Mouse (Mus musculus) layer of hippocampus, adult 18-20 months (tissue): Measurements from ENCODE around the gene Gm4869. TPM values are rescaled to one million over a fixed set of nuclear protein-coding genes. Genes with fewer than 3 reads are reported as not detected.
"Not testable (repeated sequence)": the region's sequence is repeated elsewhere in the genome, so short reads cannot be mapped to it uniquely, and the experiment has no call there.

Experiments used
- DNase-seq, 2 experiments: peaks; one replicate each; pipeline ENCODE4 v3.0.0; 2022; ENCODE audit warnings: low spot score in 2 of 2
- long read RNA-seq: library from polyadenylated mRNA; stranded (forward); transcript quantifications from one replicate; pipeline ENCODE4 v2.0.0, GENCODE M21; 2021
- total RNA-seq, 2 experiments: library from RNA; stranded (reverse); gene quantifications; 2 replicates each; pipeline ENCODE4 v1.2.3; 2021

Gene Gm4869
- total RNA-seq = not detected
- long read RNA-seq = 0 reads

DNA sequence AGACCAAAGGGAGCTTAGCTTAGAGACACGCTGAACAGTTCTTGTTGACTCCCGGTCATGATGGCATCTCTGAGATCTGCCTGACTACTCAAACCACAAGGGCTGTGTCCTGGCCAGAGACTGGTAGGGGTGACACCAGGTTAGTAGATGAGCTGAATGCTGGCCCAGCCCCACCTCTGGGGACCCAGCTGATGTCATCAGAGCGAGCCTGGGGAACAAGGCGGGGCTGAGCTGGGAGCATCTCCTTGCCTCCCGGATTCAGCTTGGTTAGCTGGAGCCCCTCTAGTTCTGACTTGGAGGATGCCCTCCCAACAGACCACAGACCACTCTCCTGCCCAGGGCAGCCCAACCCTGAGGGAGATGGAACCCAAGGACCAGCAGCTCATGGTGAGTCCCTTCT, at the start of gene Gm4869:
Gene Gm4869 (plus strand): TSS at position 301 of the 400 bp plus-strand sequence.
- DNase-seq = no peak

DNA sequence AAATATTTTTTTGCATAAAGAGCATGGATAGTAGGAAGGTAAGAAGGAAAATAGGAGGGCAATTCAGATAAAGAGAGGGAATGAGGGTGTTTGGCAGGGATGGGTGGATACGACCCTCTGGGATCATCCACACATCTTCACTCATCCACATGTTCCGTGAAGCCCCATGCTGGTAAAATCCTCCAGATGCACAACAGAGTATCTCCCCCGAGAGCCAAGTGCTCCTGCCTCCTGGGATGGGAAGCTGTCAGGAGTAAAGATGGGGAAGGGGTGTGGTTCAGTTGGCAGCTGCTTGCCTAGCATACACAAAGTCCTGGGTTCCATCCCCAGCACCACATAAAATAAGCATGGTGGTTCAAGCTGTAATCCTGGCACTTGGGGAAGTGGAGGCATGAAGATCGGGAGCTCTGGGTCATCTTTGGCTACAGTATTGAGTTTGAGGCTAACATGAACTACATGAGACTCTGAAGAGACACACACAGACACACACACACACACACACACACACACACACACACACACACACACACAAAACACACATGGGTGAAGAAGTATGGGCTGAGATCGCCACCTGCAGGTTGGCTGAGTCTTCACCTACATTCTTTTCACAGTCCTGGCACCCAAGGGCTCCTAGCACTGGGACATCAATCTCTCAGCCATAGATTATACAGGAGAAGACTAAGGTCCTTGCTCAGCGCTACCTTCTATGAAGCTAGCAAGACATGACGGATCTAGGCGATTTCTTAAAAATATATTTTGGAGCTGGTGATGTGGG, 49.1 kb upstream of the Gm4869 start:
- no peak for DNase-seq

- DNase-seq = no peak
Measured at GRCm38 (mm10) chr5:140402640-140403270, 42.7 kb upstream of the Gm4869 start.

DNA sequence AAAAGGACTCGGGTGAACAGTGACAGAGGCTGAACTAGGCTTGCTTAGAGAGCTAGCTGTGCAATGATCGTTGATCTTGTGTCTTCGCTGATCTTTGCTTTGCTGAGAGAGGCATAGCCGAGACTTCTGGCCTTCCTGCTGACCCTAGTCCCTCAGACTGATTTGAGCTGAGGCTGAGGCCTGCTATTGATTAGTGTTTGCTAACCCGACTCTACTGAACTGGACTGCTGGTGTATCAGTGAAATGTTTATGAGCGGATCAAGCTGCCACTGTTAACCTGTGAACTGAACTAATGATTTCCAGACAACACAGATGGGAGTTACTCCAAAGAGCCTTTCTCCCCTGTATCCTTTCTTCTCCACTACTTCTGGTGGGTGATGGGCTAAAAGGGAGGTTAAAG, 40.3 kb upstream of the Gm4869 start:
- DNase-seq = no peak

DNA sequence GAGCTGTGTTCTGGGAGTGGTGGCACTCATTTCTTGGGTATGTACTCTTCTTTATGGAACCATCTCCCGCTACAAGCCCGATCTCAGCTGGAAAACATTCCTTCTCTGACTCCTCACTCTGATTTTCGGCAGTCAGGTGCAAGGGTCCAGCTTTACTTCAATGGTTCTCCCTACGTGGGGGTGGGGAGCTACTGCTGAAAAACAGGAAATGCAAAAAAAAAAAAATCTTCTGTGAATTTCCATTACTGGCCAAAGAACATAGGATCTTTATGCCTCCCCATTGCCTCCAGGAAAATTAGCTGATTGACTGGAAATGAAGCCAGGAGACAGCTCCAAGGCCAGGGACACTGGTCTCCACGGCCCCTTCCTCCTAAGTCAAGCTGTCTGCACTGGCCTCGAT, 38.8 kb upstream of the Gm4869 start:
- no peak for DNase-seq

- no peak for DNase-seq
Measured at GRCm38 (mm10) chr5:140408801-140409200, 36.6 kb upstream of the Gm4869 start.

- peak; percentile 24 to 69 for DNase-seq
Measured at GRCm38 (mm10) chr5:140411339-140411738, 34.1 kb upstream of the Gm4869 start.

DNA sequence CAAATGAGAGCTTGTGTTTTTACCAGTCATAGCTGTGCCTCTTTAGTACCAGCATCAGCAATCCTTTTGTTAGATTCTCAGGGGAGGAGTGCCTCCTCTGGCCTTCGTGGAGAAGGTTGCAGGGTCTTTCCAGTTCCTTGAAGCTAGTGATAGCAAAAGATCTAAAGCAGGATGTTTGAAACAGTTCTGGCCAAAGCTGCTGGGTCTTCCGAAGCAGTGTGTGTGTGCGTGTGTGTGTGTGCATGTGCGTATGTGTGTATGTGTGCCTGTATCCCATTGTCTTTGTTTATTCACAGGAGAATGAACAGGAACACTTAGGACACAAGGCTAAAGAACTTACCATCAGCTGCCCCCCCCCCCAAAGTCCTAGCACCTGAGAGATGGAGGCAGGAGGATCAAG, 30.8 kb upstream of the Gm4869 start:
- DNase-seq = no peak

DNA sequence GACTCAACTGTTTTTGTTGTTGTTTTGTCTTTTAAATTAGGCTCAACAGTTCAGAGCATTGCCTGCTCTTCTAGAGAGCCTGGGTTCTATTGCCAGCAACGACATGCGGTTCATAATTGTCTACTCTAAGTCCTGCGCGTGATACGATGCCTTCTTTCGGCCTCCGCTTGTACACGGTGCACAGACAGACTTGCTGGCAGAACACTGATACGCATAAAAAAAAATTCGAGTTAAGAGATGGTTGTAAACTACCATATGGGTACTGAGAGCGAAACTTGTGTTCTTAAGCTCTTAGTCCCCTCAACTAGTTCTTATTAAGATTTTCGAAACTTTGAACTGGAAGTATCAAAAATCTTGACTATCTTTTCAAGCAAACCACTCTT, 27.3 kb upstream of the Gm4869 start:
- peak in 1 of 2 experiments; percentile 4 for DNase-seq

GRCm38 (mm10) chr5:140418489-140419441, 26.7 kb upstream of the Gm4869 start, which contains the start of gene Eif3b:
Eif3b (plus strand) TSS chr5:140419328.
- DNase-seq = peak; percentile 85 to 92

DNA sequence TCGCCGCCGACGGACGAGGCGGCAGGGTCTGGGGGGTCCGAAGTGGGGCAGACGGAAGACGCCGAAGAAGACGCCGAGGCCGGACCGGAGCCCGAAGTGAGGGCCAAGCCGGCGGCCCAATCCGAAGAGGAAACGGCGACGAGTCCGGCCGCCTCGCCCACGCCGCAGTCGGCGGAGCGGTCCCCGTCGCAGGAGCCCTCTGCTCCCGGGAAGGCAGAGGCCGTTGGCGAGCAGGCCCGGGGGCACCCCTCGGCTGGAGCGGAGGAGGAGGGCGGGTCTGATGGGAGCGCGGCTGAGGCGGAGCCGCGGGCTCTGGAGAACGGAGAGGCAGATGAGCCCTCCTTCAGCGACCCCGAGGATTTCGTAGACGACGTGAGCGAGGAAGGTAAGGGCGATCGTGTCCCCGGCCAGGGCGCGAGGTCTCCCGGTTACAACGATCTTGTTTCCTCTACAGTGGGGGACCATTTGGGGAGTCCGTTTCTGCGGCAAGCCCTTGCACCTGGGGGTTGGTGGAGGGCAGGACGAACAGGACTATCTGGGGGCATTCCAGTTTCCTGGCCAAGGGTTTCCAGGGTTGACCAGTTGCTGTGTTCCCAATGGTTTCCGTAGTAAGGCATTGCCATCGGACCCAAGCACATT, 25.9 kb upstream of the Gm4869 start:
- peak in 1 of 2 experiments; percentile 7 for DNase-seq

GRCm38 (mm10) chr5:140420616-140421015, 24.8 kb upstream of the Gm4869 start:
- DNase-seq = no peak

DNA sequence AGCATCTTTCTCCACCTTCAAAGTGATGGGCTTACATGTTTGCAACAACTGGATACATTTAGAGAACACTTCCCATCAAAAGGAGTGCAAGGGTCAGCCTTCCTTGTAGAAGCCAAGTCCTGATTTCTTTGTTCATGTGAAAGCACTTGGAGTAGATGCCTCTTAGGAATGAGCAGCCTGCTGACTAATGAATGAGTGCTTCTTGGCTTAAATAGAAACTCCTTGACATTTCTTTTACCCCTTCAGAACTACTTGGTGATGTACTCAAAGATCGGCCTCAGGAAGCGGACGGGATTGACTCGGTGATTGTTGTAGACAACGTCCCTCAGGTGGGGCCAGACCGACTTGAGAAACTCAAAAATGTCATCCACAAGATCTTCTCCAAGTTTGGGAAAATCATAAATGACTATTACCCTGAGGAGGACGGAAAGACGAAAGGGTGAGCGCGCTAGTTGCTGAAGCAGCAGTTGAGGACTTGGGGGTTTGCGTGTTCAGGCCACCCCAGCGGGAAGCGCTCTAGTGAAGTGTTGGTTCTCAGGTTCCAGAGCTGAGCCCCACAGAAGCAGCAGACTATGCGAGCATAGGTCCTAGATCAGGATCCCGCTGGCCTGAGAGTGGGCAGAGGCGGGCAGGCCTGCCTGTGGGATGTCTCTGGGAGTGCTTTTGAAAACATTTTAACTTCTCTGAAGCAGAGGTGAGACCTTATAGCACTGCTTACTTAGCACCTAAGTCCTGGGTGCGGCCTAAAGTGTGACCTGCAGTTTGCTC, 20.2 kb upstream of the Gm4869 start:
- no peak for DNase-seq

DNA sequence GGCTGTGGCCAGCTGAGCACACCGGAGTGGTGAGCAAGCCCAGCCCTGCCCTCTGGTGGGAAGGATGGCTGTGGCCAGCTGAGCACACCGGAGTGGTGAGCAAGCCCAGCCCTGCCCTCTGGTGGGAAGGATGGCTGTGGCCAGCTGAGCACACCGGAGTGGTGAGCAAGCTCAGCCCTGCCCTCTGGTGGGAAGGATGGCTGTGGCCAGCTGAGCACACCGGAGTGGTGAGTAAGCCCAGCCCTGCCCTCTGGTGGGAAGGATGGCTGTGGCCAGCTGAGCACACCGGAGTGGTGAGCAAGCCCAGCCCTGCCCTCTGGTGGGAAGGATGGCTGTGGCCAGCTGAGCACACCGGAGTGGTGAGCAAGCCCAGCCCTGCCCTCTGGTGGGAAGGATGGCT, 6.3 kb upstream of the Gm4869 start:
- DNase-seq = not testable (repeated sequence)

DNA sequence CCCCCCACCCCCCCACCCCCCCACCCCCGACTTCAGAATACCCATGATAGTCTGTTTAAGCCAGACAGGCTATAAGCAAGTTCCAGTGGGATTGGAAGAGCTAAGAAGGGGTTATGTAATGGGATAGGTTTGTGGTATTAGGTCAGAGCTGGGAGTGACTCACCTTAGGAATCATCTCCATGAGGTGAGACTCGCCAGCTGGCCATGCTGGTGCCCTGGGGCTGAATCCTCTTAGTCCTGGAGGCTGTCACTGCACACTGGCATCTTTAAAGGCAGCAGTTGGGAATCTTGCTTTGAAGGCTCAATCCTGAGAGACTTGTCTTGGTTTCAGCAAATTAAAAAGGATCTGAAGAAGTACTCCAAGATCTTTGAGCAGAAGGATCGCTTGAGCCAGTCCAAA, 4.0 kb upstream of the Gm4869 start:
- DNase-seq = no peak

- DNase-seq = no peak
Measured at GRCm38 (mm10) chr5:140444012-140444411, 1.4 kb upstream of the Gm4869 start.

DNA sequence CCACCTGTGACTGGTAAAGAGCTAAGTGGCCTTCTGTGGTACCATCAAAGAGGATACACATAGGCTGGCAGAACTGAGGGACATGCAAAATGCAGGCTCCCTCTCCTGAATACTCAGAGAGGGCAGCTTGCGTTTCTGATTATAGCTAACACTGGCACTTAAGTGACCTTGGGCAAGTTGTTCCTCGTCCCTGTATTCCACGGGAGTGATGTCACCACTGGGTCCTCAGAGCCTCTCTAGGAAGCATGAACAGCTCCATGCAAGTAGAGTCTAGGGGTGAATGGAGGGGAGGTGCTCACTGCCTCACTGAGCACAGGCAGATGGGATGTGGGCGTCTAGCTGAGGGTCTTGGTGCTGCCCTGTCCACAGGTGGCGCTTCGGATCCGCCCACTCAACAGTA, 609 bp downstream of the Gm4869 start:
- DNase-seq = no peak

DNA sequence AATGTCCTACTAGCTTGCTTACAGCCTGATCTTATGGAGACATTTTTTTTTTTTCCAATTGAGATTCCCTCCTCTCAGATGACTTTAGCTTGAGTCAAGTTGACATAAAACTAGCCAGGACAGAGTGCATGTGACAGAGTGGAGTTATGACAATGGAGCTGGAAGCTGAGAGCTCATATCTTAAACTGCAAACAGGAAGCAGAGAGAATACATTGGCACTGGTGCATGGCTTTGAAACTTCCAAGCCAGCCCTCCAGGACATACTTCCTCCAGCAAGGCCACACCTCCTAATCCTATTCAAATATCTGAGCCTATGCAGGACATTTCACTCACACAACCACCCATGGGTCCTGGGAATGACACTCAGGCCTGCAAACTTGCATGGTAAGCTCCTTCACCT, 9.0 kb downstream of the Gm4869 start:
- no peak for DNase-seq

DNA sequence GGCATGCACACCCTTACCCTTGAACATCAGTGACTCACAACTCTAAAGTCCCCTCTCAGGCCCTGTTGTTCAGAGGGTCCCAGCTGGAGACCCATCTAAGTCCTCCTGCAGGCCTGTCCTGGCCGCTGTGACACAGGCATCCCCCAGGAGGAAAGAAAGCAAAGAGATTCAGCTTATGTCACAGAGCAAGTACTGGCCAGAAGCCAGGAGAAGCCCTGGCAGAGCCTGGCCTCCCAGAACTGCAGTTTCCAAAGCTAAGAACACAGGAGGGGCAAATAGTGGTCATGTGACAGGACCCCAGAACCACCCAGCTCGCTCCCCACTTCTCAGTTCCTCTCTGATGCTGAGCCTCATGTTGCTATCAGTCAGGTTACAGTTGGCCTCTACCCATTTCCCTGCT, 10.0 kb downstream of the Gm4869 start:
- DNase-seq = no peak

- no peak for DNase-seq
Measured at GRCm38 (mm10) chr5:140461476-140461875, 16.0 kb downstream of the Gm4869 start.
